Mouse (Mus musculus): ENCODE results near the gene Wrap53. TPM values are rescaled to one million over a fixed set of nuclear protein-coding genes. Genes with fewer than 3 reads are reported as not detected.
A peak's percentile ranks its signal among the peaks of the same experiment; 100 is the strongest.

Wrap53 gene
- polyA plus RNA-seq, 1 experiment from 2014 or later, result 34.5 TPM

- no peaks in the 10 kb centered on the region for H3K9me3 ChIP-seq (ENCODE audit: control insufficient read depth, low read length)
- DNase-seq (ENCODE audit: low spot score) (no peak), ATAC-seq (ENCODE audit: insufficient read depth, low FRiP score, low TSS enrichment) (no peak)
- H3K9ac ChIP-seq (ENCODE audit: low read length), result no peak overlapping the region; the same call in 1 of the 2 replicates
- peak overlapping the region; percentile 72 for H3K4me2 ChIP-seq (ENCODE audit: low read depth)
- H3K4me3 ChIP-seq (ENCODE audit: low read depth, low read length), result peak overlapping the region; percentile 71
- H3K4me1 ChIP-seq (ENCODE audit: control insufficient read depth, insufficient read depth, low read length), result peaks cover 12% of the 10 kb centered on the region
- no peak overlapping the region for H3K27ac ChIP-seq (ENCODE audit: low read depth, low read length)
- 63% methylated on average over 9 of the region's 9 CpGs for WGBS
- H3K27me3 ChIP-seq (ENCODE audit: control insufficient read depth, insufficient read depth, low read length), result no peaks in the 10 kb centered on the region
- H3K36me3 ChIP-seq (ENCODE audit: control insufficient read depth, insufficient read depth, low read length), result peaks cover 2% of the 10 kb centered on the region; the same call in 1 of the 2 replicates
These were observed 2.3 kb upstream of the Wrap53 start for GRCm38 (mm10) chr11:69582230-69582805.

GRCm38 (mm10) chr11:69581814-69582213, 1.8 kb upstream of the Wrap53 start:
- H3K36me3 ChIP-seq (ENCODE audit: control insufficient read depth, insufficient read depth, low read length), result no peaks in the 10 kb centered on the region
- DNase-seq (ENCODE audit: low spot score) (no peak), ATAC-seq (ENCODE audit: insufficient read depth, low FRiP score, low TSS enrichment) (no peak)
- peaks cover 17% of the 10 kb centered on the region for H3K4me1 ChIP-seq (ENCODE audit: control insufficient read depth, insufficient read depth, low read length)
- H3K9ac ChIP-seq (ENCODE audit: low read length), result peak overlapping the region; percentile 88
- no peaks in the 10 kb centered on the region for H3K27me3 ChIP-seq (ENCODE audit: control insufficient read depth, insufficient read depth, low read length)
- H3K4me3 ChIP-seq (ENCODE audit: low read depth, low read length), result peak overlapping the region; percentile 71
- 2% methylated on average over 8 of the region's 8 CpGs for WGBS
- H3K27ac ChIP-seq (ENCODE audit: low read depth, low read length), result peak overlapping the region; percentile 92
- H3K4me2 ChIP-seq (ENCODE audit: low read depth), result peak overlapping the region; percentile 72
- no peaks in the 10 kb centered on the region for H3K9me3 ChIP-seq (ENCODE audit: control insufficient read depth, low read length)

- Histone ChIP-seq H3K4me2 (ENCODE audit: low read depth) (peak overlapping the region; percentile 72), H3K36me3 (ENCODE audit: control insufficient read depth, insufficient read depth, low read length) (no peaks in the 10 kb centered on the region), H3K4me1 (ENCODE audit: control insufficient read depth, insufficient read depth, low read length) (peaks cover 18% of the 10 kb centered on the region), H3K27me3 (ENCODE audit: control insufficient read depth, insufficient read depth, low read length) (no peaks in the 10 kb centered on the region), H3K9ac (ENCODE audit: low read length) (peak overlapping the region; percentile 88), H3K27ac (ENCODE audit: low read depth, low read length) (peak overlapping the region; percentile 92), H3K4me3 (ENCODE audit: low read depth, low read length) (peak overlapping the region; percentile 71), H3K9me3 (ENCODE audit: control insufficient read depth, low read length) (no peaks in the 10 kb centered on the region)
- ATAC-seq (ENCODE audit: insufficient read depth, low FRiP score, low TSS enrichment) (peak; percentile 77), DNase-seq (ENCODE audit: low spot score) (peak; percentile 97)
- WGBS, result under 1% methylated on average over 36 of the region's 36 CpGs
These were observed 1.2 kb upstream of the Wrap53 start for GRCm38 (mm10) chr11:69581147-69581688.

GRCm38 (mm10) chr11:69580572-69581146, 604 bp upstream of the Wrap53 start:
- ATAC-seq (ENCODE audit: insufficient read depth, low FRiP score, low TSS enrichment) (peak; percentile 46), DNase-seq (ENCODE audit: low spot score) (no peak)
- H3K27me3 ChIP-seq (ENCODE audit: control insufficient read depth, insufficient read depth, low read length), result no peaks in the 10 kb centered on the region
- H3K9ac ChIP-seq (ENCODE audit: low read length), result peak overlapping the region; percentile 88
- no peaks in the 10 kb centered on the region for H3K36me3 ChIP-seq (ENCODE audit: control insufficient read depth, insufficient read depth, low read length)
- under 1% methylated on average over 25 of the region's 25 CpGs for WGBS
- H3K4me1 ChIP-seq (ENCODE audit: control insufficient read depth, insufficient read depth, low read length), result peaks cover 18% of the 10 kb centered on the region
- H3K27ac ChIP-seq (ENCODE audit: low read depth, low read length), result peak overlapping the region; percentile 92
- H3K4me2 ChIP-seq (ENCODE audit: low read depth), result peak overlapping the region; percentile 72
- H3K9me3 ChIP-seq (ENCODE audit: control insufficient read depth, low read length), result no peaks in the 10 kb centered on the region
- peak overlapping the region; percentile 71 for H3K4me3 ChIP-seq (ENCODE audit: low read depth, low read length)

- whole genome bisulfite sequencing, result 3% methylated on average over 39 of the region's 39 CpGs
- Histone ChIP-seq H3K4me2 (ENCODE audit: low read depth) (peak overlapping the region; percentile 72), H3K27me3 (ENCODE audit: control insufficient read depth, insufficient read depth, low read length) (no peaks in the 10 kb centered on the region)
These were observed 682 bp downstream of the Wrap53 start for GRCm38 (mm10) chr11:69579128-69580017.

GRCm38 (mm10) chr11:69578301-69578700, 1.8 kb downstream of the Wrap53 start:
- H3K4me2 ChIP-seq (ENCODE audit: low read depth), result peak overlapping the region; percentile 72
- no peak overlapping the region for H3K27ac ChIP-seq (ENCODE audit: low read depth, low read length)
- H3K4me1 ChIP-seq (ENCODE audit: control insufficient read depth, insufficient read depth, low read length), result peaks cover 18% of the 10 kb centered on the region
- no peak for DNase-seq (ENCODE audit: low spot score)
- H3K9me3 ChIP-seq (ENCODE audit: control insufficient read depth, low read length), result no peaks in the 10 kb centered on the region
- H3K27me3 ChIP-seq (ENCODE audit: control insufficient read depth, insufficient read depth, low read length), result no peaks in the 10 kb centered on the region
- no peak for ATAC-seq (ENCODE audit: insufficient read depth, low FRiP score, low TSS enrichment)
- peak overlapping the region; percentile 71 for H3K4me3 ChIP-seq (ENCODE audit: low read depth, low read length)
- H3K9ac ChIP-seq (ENCODE audit: low read length), result peak overlapping the region; percentile 85
- WGBS, result 17% methylated on average over 15 of the region's 15 CpGs
- H3K36me3 ChIP-seq (ENCODE audit: control insufficient read depth, insufficient read depth, low read length), result no peaks in the 10 kb centered on the region

More at GRCm38 (mm10) chr11:69579128-69580017, 682 bp downstream of the Wrap53 start:
- ATAC-seq (ENCODE audit: insufficient read depth, low FRiP score, low TSS enrichment), result peak; percentile 82
- peak overlapping the region; percentile 85 for H3K9ac ChIP-seq (ENCODE audit: low read length)
- peak overlapping the region; percentile 61 for H3K27ac ChIP-seq (ENCODE audit: low read depth, low read length)
- H3K36me3 ChIP-seq (ENCODE audit: control insufficient read depth, insufficient read depth, low read length), result no peaks in the 10 kb centered on the region
- H3K4me1 ChIP-seq (ENCODE audit: control insufficient read depth, insufficient read depth, low read length), result peaks cover 18% of the 10 kb centered on the region
- H3K9me3 ChIP-seq (ENCODE audit: control insufficient read depth, low read length), result no peaks in the 10 kb centered on the region
- peak overlapping the region; percentile 71 for H3K4me3 ChIP-seq (ENCODE audit: low read depth, low read length)
- DNase-seq (ENCODE audit: low spot score), result peak; percentile 97

GRCm38 (mm10) chr11:69576307-69576706, 3.7 kb downstream of the Wrap53 start:
- no peak overlapping the region for H3K9ac ChIP-seq (ENCODE audit: low read length)
- H3K4me1 ChIP-seq (ENCODE audit: control insufficient read depth, insufficient read depth, low read length), result peaks cover 14% of the 10 kb centered on the region
- H3K27ac ChIP-seq (ENCODE audit: low read depth, low read length), result no peak overlapping the region
- ATAC-seq (ENCODE audit: insufficient read depth, low FRiP score, low TSS enrichment) (no peak), DNase-seq (ENCODE audit: low spot score) (no peak)
- no peak overlapping the region for H3K4me3 ChIP-seq (ENCODE audit: low read depth, low read length)
- 81% methylated on average over 5 of the region's 5 CpGs for WGBS
- H3K36me3 ChIP-seq (ENCODE audit: control insufficient read depth, insufficient read depth, low read length), result no peaks in the 10 kb centered on the region
- no peaks in the 10 kb centered on the region for H3K27me3 ChIP-seq (ENCODE audit: control insufficient read depth, insufficient read depth, low read length)
- no peak overlapping the region for H3K4me2 ChIP-seq (ENCODE audit: low read depth)
- H3K9me3 ChIP-seq (ENCODE audit: control insufficient read depth, low read length), result no peaks in the 10 kb centered on the region

GRCm38 (mm10) chr11:69575220-69575619, 4.8 kb downstream of the Wrap53 start:
- ATAC-seq (ENCODE audit: insufficient read depth, low FRiP score, low TSS enrichment), result no peak
- Histone ChIP-seq H3K27ac (ENCODE audit: low read depth, low read length) (no peak overlapping the region), H3K27me3 (ENCODE audit: control insufficient read depth, insufficient read depth, low read length) (no peaks in the 10 kb centered on the region), H3K4me1 (ENCODE audit: control insufficient read depth, insufficient read depth, low read length) (peaks cover 14% of the 10 kb centered on the region), H3K4me3 (ENCODE audit: low read depth, low read length) (no peak overlapping the region), H3K9me3 (ENCODE audit: control insufficient read depth, low read length) (no peaks in the 10 kb centered on the region), H3K9ac (ENCODE audit: low read length) (no peak overlapping the region), H3K36me3 (ENCODE audit: control insufficient read depth, insufficient read depth, low read length) (no peaks in the 10 kb centered on the region), H3K4me2 (ENCODE audit: low read depth) (no peak overlapping the region)
- peak; percentile 32 for DNase-seq (ENCODE audit: low spot score)
- 71% methylated on average over 3 of the region's 3 CpGs for WGBS
